Mouse (Mus musculus) stomach, postnatal 0 days (tissue): Measurements from ENCODE around the gene Cwc22. TPM values are rescaled to one million over a fixed set of nuclear protein-coding genes. Genes with fewer than 3 reads are reported as not detected.

Experiments
- ATAC-seq: fragments of 200-750 bp; cut with Nextera tagmentation; 2 replicates; pipeline ENCODE4 v1.8.0; 2017; ENCODE audit not compliant: low FRiP score, low TSS enrichment
- DNase-seq: peaks from one replicate; pipeline ENCODE4 v3.0.0-alpha.2; 2016; ENCODE audit warnings: low spot score
- H3K27ac ChIP-seq: fragments of 300-500 bp; sonication (generic); replicated peaks from 2 replicates; pipeline ENCODE4 v1.5.1; 2014; ENCODE audit warnings: mild to moderate bottlenecking, control low read depth
- H3K27me3 ChIP-seq: fragments of 300-500 bp; sonication (generic); 2 replicates; pipeline ENCODE4 v1.6.1; 2014; ENCODE audit warnings: low read length; ENCODE audit not compliant: control insufficient read depth, insufficient read depth
- H3K36me3 ChIP-seq: fragments of 300-500 bp; sonication (generic); 2 replicates; pipeline ENCODE4 v1.6.1; 2014; ENCODE audit warnings: low read length, mixed read lengths; ENCODE audit not compliant: control insufficient read depth, insufficient read depth
- H3K4me1 ChIP-seq: fragments of 300-500 bp; sonication (generic); replicated peaks from 2 replicates; pipeline ENCODE4 v1.6.1; 2014; ENCODE audit warnings: antibody characterized with exemption; ENCODE audit not compliant: control insufficient read depth, insufficient read depth
- H3K4me2 ChIP-seq: fragments of 300-500 bp; sonication (generic); replicated peaks from 2 replicates; pipeline ENCODE4 v1.6.1; 2014; ENCODE audit warnings: low read depth, mild to moderate bottlenecking, control low read depth, moderate library complexity
- H3K4me3 ChIP-seq: fragments of 300-500 bp; sonication (generic); 2 replicates; pipeline ENCODE4 v1.5.1; 2014; ENCODE audit warnings: low read depth, low read length, control low read depth
- H3K9ac ChIP-seq: fragments of 300-500 bp; sonication (generic); 2 replicates; pipeline ENCODE4 v1.6.1; 2014; ENCODE audit warnings: mild to moderate bottlenecking, low read length, control low read depth, mixed read lengths
- H3K9me3 ChIP-seq: fragments of 300-500 bp; sonication (generic); 2 replicates; pipeline ENCODE4 v1.6.1; 2016; ENCODE audit warnings: low read length; ENCODE audit not compliant: control insufficient read depth
- CTCF ChIP-seq: IDR thresholded peaks from 2 replicates; pipeline ENCODE4 v1.5.1; 2016; ENCODE audit warnings: antibody characterized with exemption, low read depth, mild to moderate bottlenecking, moderate library complexity
- EP300 ChIP-seq: optimal IDR thresholded peaks from 2 replicates; pipeline ENCODE3; 2016; ENCODE audit warnings: antibody characterized with exemption
- WGBS: fragments of 180-500 bp; shearing (Covaris S2); extraction: QIAGEN DNeasy Blood & Tissue Kit; methylation state at CpG from one replicate; pipeline ENCODE4 v1.1.7; 2014; 5-methylcytosine and 5-hydroxymethylcytosine counted together
- polyA plus RNA-seq: library from polyadenylated mRNA; unstranded; fragments of >200 nt; fragmentation: Nextera tagmentation; extraction: Ambion mirVana; gene quantifications from 2 replicates; pipeline ENCODE4 v1.2.1, GENCODE M21; 2015

The Cwc22 gene
- polyA plus RNA-seq, 1 experiment from 2014 or later = 13.7 TPM

- DNase-seq (no peak), ATAC-seq (no peak)
- TF ChIP-seq CTCF = no peak
- TF ChIP-seq EP300 = no peak
- Histone ChIP-seq H3K9ac (no peak overlapping the region), H3K4me3 (no peak overlapping the region), H3K27me3 (no peaks in the 10 kb centered on the region), H3K4me1 (no peaks in the 10 kb centered on the region), H3K27ac (no peak overlapping the region), H3K4me2 (no peak overlapping the region), H3K36me3 (no peaks in the 10 kb centered on the region), H3K9me3 (no peaks in the 10 kb centered on the region)
- WGBS = 88% methylated on average over 4 of the region's 4 CpGs
These were observed 63.2 kb downstream of the Cwc22 start for GRCm38 (mm10) chr2:77882961-77883360.

DNA sequence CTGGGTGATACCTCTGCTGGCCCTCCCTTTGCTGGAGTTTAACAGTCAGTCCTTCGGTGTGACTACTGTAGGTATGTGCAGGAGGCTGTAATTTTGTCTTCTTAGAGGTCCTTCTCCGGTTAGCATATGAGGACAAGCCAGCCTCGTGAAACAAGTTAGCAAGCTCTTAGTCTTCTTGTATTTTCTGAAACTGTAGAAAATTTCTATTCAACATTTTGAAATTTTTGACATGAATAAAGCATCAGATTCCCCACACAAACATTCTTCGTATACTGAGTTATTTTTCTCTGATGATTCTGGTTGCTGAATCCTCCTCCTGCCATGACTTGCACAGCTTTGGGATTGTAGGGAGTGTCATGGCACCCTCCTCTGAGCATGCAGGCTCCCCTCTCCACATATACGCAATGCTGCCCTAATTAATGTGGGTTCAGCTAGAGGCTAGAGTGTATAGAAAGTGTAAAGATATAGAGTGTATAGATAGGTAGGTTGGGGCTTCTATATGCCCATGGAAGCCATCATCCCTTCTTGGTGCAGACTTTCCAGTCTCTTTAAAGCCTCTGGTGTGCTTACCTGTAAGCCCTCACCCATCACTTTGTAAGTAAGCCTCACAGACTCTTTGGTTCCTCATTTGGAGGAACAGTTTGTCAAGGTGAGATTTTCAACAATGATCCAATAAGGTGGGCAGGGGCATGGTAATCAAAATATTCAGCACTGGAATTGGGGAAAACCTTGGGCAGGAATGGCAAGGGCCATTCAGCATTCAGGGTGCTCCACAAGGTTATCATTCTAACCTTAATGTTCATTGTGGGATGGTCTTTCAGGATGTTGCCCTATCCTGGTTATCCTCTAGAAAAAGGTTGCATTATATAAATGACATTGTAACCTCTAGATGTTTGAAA is 64.6 kb downstream of the Cwc22 start:
- ATAC-seq (no peak), DNase-seq (no peak)
- 76% methylated on average over 5 of the region's 5 CpGs for WGBS
- Histone ChIP-seq H3K9ac (no peak overlapping the region), H3K36me3 (no peaks in the 10 kb centered on the region), H3K4me2 (no peak overlapping the region), H3K4me3 (no peak overlapping the region), H3K4me1 (no peaks in the 10 kb centered on the region), H3K27ac (no peak overlapping the region), H3K9me3 (no peaks in the 10 kb centered on the region), H3K27me3 (no peaks in the 10 kb centered on the region)
- TF ChIP-seq EP300 = no peak
- TF ChIP-seq CTCF = no peak

- Histone ChIP-seq H3K4me3 (no peak overlapping the region), H3K4me2 (no peak overlapping the region), H3K36me3 (no peaks in the 10 kb centered on the region), H3K27me3 (no peaks in the 10 kb centered on the region), H3K27ac (no peak overlapping the region), H3K4me1 (no peaks in the 10 kb centered on the region), H3K9me3 (no peaks in the 10 kb centered on the region), H3K9ac (no peak overlapping the region)
- ATAC-seq = no peak
- no peak for DNase-seq
- 81% methylated on average over 1 of the region's 1 CpGs for WGBS
- no peak for TF ChIP-seq EP300
- TF ChIP-seq CTCF = no peak
These were observed 65.8 kb downstream of the Cwc22 start for GRCm38 (mm10) chr2:77880351-77880750.

- no peak for DNase-seq
- H3K9ac ChIP-seq = no peak overlapping the region
- no peaks in the 10 kb centered on the region for H3K9me3 ChIP-seq
- ATAC-seq = no peak
- TF ChIP-seq EP300 = no peak
- TF ChIP-seq CTCF = no peak
- H3K4me2 ChIP-seq = no peak overlapping the region
- no peak overlapping the region for H3K27ac ChIP-seq
- H3K36me3 ChIP-seq = no peaks in the 10 kb centered on the region
- 62% methylated on average over 5 of the region's 5 CpGs for WGBS
- no peaks in the 10 kb centered on the region for H3K27me3 ChIP-seq
- H3K4me1 ChIP-seq = no peaks in the 10 kb centered on the region
- H3K4me3 ChIP-seq = no peak overlapping the region
These were observed 66.4 kb downstream of the Cwc22 start for GRCm38 (mm10) chr2:77879736-77880135.

DNA sequence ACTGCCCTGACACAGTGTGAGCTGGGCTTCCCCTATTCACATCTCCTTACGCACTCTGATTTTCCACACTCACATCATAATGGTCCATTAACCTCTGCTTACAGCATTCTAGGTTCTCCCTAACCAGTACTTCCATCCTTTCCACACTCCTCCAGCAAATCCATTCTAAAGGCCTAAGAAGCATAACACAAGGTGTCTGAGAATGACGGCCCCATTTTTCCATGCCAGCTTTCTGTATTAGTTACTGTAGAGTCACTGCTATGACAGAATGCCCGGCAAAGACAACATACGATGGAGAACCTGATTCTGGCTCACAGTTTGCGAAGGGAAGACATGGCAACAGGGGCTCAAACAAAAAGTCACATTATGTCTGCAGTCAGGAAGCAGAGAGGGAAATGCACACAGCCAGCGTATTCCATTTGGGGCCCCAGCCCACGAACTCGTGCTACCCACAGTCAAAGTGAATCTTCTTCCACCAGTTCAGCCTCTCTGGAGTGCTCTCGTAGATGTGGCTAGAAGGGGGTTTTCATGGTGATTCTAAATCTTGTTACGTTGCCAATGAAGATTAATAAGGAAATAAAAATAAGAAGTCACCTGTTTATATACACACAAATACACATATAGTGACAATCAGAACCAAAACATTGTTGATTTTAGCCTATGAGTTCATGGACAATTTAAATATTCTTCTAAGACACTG is 68.9 kb downstream of the Cwc22 start:
- TF ChIP-seq CTCF (no peak), EP300 (no peak)
- H3K36me3 ChIP-seq = no peaks in the 10 kb centered on the region
- no peak overlapping the region for H3K9ac ChIP-seq
- H3K4me1 ChIP-seq = no peaks in the 10 kb centered on the region
- H3K27me3 ChIP-seq = no peaks in the 10 kb centered on the region
- WGBS = 89% methylated on average over 10 of the region's 10 CpGs
- H3K27ac ChIP-seq = no peak overlapping the region
- no peak overlapping the region for H3K4me2 ChIP-seq
- ATAC-seq (no peak), DNase-seq (no peak)
- no peak overlapping the region for H3K4me3 ChIP-seq
- no peaks in the 10 kb centered on the region for H3K9me3 ChIP-seq

DNA sequence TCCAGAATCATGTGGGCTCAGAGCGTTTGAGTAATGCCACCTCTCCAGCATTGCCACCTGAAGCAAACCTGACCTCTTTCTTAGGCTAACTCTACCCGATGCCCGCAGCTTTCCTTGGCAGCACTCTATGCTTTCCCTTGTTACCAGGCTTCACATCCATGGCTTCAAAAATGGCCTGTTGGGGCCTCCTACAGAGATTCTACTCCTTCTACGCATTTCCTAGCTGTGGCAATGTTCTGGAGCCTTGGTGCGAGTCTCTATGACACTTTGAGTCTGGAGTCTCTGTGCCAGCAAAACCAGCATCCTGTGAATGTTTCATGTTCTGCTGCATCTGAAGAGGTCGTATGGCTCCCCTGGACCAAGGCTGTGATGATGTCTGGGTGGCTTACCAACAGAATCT is 69.8 kb downstream of the Cwc22 start:
- ATAC-seq (no peak), DNase-seq (no peak)
- Histone ChIP-seq H3K9ac (no peak overlapping the region), H3K4me3 (no peak overlapping the region), H3K27ac (no peak overlapping the region), H3K4me1 (no peaks in the 10 kb centered on the region), H3K9me3 (no peaks in the 10 kb centered on the region), H3K27me3 (no peaks in the 10 kb centered on the region), H3K36me3 (no peaks in the 10 kb centered on the region), H3K4me2 (no peak overlapping the region)
- no peak for TF ChIP-seq EP300
- TF ChIP-seq CTCF = no peak
- WGBS = 83% methylated on average over 6 of the region's 6 CpGs
